Mouse (Mus musculus) spleen, adult 12 weeks (tissue): Measurements from ENCODE around the gene Agap3.
A peak's percentile ranks its signal among the peaks of the same experiment; 100 is the strongest.

ENCODE experiments used
- DNase-seq: peaks from one replicate; pipeline ENCODE4 v3.0.0; 2022; ENCODE audit warnings: low spot score

Agap3 gene

GRCm38 (mm10) chr5:24452030-24452690 lies at the start of gene Agap3:
Gene Agap3, plus strand, starts transcription at chr5:24452177.
- no peak for DNase-seq

GRCm38 (mm10) chr5:24404594-24405360 lies 47.2 kb upstream of the Agap3 start:
- no peak for DNase-seq

GRCm38 (mm10) chr5:24405389-24405876 lies 46.5 kb upstream of the Agap3 start:
- no peak for DNase-seq

- no peak for DNase-seq
These were observed 43.3 kb upstream of the Agap3 start for GRCm38 (mm10) chr5:24408651-24409050.

GRCm38 (mm10) chr5:24409466-24409865 lies 42.5 kb upstream of the Agap3 start:
- DNase-seq = no peak

- DNase-seq = no peak
These were observed 39.9 kb upstream of the Agap3 start for GRCm38 (mm10) chr5:24412063-24412462.

- DNase-seq = no peak
These were observed 38.8 kb upstream of the Agap3 start, which contains the start of gene Asic3 for GRCm38 (mm10) chr5:24413042-24413693. Gene Asic3, plus strand, starts transcription at chr5:24413392.

GRCm38 (mm10) chr5:24413938-24414337 lies 38.0 kb upstream of the Agap3 start:
- DNase-seq = no peak

- DNase-seq = peak; percentile 49
These were observed 35.7 kb upstream of the Agap3 start for GRCm38 (mm10) chr5:24416222-24416736.

GRCm38 (mm10) chr5:24417587-24417986 lies 34.4 kb upstream of the Agap3 start:
- no peak for DNase-seq

- no peak for DNase-seq
These were observed 31.6 kb upstream of the Agap3 start for GRCm38 (mm10) chr5:24420381-24420780.

GRCm38 (mm10) chr5:24423129-24424003 lies 28.6 kb upstream of the Agap3 start, which contains the start of the genes Cdk5 and Slc4a2:
Gene Cdk5, minus strand, starts transcription at chr5:24423530.
Gene Slc4a2, plus strand, starts transcription at chr5:24423837.
- peak; percentile 91 for DNase-seq

- no peak for DNase-seq
These were observed 27.8 kb upstream of the Agap3 start for GRCm38 (mm10) chr5:24424004-24424781.

GRCm38 (mm10) chr5:24424861-24425411 lies 27.0 kb upstream of the Agap3 start:
- peak; percentile 78 for DNase-seq

GRCm38 (mm10) chr5:24425421-24426036 lies 26.4 kb upstream of the Agap3 start:
- no peak for DNase-seq

- DNase-seq = no peak
These were observed 25.9 kb upstream of the Agap3 start for GRCm38 (mm10) chr5:24426037-24426432.

- DNase-seq = no peak
These were observed 25.3 kb upstream of the Agap3 start for GRCm38 (mm10) chr5:24426556-24427284.

GRCm38 (mm10) chr5:24427285-24427633 lies 24.7 kb upstream of the Agap3 start:
- DNase-seq = no peak

- no peak for DNase-seq
These were observed 24.0 kb upstream of the Agap3 start for GRCm38 (mm10) chr5:24427981-24428402.
